Mouse (Mus musculus) c-Kit-negative CD71-positive TER-119-positive erythroid progenitor cells, embryonic 14.5 days (primary cell): ENCODE data around the gene Rab22a.
A peak's percentile ranks its signal among the peaks of the same experiment; 100 is the strongest.
"Not testable (repeated sequence)": the region's sequence is repeated elsewhere in the genome, so short reads cannot be mapped to it uniquely, and the experiment has no call there.

ENCODE experiments used
- DNase-seq: peaks from one replicate; pipeline ENCODE4 v3.0.0-alpha.2; 2013; ENCODE audit warnings: low read depth, low spot score

Gene Rab22a

GRCm38 (mm10) chr2:173719115-173719514 is 59.6 kb downstream of the Rab22a start, which contains the start of gene 1700010B08Rik:
1700010B08Rik (plus strand) TSS chr2:173719415.
- DNase-seq: not testable (repeated sequence)

- DNase-seq: no peak
These were observed 62.8 kb downstream of the Rab22a start for GRCm38 (mm10) chr2:173722251-173722857.

GRCm38 (mm10) chr2:173724382-173724781 is 64.8 kb downstream of the Rab22a start:
- DNase-seq: no peak

- DNase-seq: no peak
These were observed 65.6 kb downstream of the Rab22a start for GRCm38 (mm10) chr2:173724940-173725807.

GRCm38 (mm10) chr2:173725819-173726218 is 66.3 kb downstream of the Rab22a start:
- no peak for DNase-seq

- DNase-seq: no peak
These were observed 70.9 kb downstream of the Rab22a start for GRCm38 (mm10) chr2:173730444-173730966.

GRCm38 (mm10) chr2:173734426-173734825 is 74.9 kb downstream of the Rab22a start:
- DNase-seq: no peak

- DNase-seq: peak; percentile 96
These were observed 77.8 kb downstream of the Rab22a start, which contains the start of gene Vapb for GRCm38 (mm10) chr2:173737222-173737989. Vapb (plus strand) TSS chr2:173737511.

GRCm38 (mm10) chr2:173738232-173738631 is 78.7 kb downstream of the Rab22a start:
- DNase-seq: peak; percentile 11

- no peak for DNase-seq
These were observed 79.5 kb downstream of the Rab22a start for GRCm38 (mm10) chr2:173739107-173739506.

- DNase-seq: no peak
These were observed 82.5 kb downstream of the Rab22a start for GRCm38 (mm10) chr2:173742090-173742489.

- DNase-seq: no peak
These were observed 83.2 kb downstream of the Rab22a start for GRCm38 (mm10) chr2:173742744-173743143.

- DNase-seq: no peak
These were observed 84.7 kb downstream of the Rab22a start for GRCm38 (mm10) chr2:173744070-173744815.

GRCm38 (mm10) chr2:173748961-173749659 is 89.5 kb downstream of the Rab22a start:
- DNase-seq: no peak

GRCm38 (mm10) chr2:173755433-173756144 is 96.0 kb downstream of the Rab22a start:
- no peak for DNase-seq
